Mouse (Mus musculus) spleen, postnatal 14 days (tissue): Measurements from ENCODE around the gene 1500011B03Rik.

ENCODE experiments used
- DNase-seq, 2 experiments: peaks; one replicate each; pipeline ENCODE4 v3.0.0; 2021 to 2022; ENCODE audit warnings: low spot score in 2 of 2

Gene 1500011B03Rik

DNA sequence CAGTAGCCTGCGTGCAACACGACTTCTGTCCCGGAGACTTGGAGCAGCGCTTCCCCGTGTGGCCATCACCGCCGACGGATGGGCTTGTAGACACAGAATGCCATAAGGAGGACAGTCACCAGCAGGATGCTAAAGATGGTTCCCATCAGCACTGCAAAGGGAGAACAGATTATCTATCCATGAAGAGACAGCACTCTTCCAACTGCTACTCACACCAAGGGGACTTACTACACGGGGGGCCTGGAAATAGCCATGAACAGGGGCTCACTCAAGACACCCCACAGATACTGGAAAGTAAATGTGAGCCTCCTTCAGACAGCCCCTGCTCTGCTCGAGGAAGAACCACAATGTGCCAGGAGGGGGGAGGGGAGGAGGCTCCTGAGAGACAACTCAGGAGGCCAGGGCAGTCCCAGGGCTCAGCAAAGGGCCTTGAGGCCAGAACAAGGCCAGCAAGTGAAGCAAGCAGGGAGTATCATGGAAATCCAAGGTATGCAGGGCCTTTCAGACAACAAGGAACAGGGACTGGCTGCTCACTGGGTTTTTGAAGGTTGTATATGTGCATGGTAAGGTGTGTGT, 14.0 kb downstream of the 1500011B03Rik start:
- DNase-seq: no peak

DNA sequence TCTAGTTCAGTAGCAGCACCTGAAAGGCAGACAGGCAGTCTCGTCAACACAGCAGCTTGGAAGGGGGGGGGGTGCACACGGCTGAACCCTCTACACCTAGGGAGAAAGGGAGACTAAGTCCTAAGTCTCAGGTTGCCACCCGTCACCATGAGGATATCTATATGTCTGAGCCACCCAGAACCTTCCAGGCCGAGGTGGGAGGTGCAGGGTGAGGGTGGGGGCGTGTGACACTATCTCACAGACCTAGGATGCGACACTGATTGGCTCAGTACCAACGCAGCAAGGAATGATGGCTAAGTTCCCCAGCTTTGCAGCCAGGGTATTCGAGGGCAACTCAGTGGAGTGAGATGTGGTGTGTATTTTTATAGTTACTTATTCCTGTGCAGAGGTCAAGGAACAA, 14.9 kb downstream of the 1500011B03Rik start:
- no peak for DNase-seq

DNA sequence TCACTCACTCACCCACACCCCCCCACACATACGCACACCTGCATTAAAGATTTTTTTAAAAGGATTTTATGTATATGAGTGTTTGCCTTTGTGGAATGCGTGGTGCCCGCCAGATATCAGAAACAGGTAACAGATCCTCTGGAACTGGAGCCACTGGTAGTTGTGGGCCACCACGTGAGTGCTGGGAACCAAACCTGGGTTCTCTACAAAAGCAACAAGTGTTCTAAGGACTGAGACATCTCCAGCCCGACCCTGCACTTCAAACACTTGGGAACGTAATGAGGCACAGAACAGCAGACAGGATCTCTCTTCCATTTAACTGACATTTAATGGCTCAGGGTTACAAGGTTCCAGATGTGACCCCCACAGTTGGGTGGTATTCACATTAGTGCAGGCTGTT, 15.4 kb downstream of the 1500011B03Rik start:
- no peak for DNase-seq

DNA sequence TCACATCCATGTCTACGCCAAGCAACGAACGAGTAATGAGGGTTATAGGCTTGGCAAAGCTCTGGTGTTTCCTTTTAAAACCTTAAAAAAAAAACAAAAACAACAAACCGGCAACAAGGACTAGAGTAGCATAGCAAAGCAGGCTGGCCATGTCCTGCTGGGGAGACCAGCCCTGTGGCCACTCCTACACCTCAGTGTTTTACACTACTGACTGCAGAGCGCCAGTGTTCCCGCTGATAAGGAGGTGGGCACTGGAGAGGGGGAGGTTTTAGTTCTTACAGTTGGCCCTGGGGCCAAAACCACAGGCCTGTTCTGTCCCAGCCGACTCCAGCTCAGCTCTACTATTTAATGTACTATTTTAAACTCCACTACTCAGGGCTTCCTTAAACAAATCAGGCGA, 15.8 kb downstream of the 1500011B03Rik start:
- DNase-seq: no peak

DNA sequence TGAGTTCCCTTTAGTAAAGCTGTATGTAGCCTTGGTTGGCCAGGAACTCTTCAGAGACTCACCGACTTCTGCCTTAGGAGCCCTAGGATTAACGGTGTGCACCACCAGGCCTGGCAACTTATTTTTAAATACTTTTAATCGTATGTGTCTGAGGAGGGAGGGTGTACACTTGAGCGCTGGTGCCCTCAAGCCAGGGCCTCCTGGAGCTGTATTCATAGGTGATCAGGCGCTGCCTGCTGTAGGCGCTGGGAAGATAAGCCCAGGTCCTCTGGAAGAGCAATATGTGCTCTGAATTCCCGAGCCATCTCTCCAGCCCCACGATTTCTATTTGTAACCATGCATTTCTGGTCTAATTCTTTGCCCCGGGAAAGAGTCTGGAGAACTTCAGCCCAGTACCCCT, 16.2 kb downstream of the 1500011B03Rik start:
- no peak for DNase-seq

DNA sequence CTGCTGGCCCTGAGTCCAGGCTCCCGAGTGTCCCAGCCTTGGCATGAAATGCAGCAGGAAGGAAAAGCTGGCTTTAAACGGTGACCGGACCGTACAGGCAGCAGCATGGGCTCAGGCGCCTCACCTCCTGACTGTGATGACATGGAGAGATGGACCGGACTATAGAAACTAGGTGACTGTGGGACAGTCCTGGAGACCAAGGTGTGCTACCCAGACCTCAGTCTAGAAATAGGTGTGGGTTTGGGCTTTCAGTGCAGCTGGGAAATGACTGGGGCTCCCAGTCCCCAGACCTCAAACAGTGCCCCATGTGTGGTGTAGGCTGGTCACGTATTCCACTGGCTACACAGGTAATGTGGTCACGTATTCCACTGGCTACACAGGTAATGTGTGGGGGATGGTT, 16.6 kb downstream of the 1500011B03Rik start:
- no peak for DNase-seq

DNA sequence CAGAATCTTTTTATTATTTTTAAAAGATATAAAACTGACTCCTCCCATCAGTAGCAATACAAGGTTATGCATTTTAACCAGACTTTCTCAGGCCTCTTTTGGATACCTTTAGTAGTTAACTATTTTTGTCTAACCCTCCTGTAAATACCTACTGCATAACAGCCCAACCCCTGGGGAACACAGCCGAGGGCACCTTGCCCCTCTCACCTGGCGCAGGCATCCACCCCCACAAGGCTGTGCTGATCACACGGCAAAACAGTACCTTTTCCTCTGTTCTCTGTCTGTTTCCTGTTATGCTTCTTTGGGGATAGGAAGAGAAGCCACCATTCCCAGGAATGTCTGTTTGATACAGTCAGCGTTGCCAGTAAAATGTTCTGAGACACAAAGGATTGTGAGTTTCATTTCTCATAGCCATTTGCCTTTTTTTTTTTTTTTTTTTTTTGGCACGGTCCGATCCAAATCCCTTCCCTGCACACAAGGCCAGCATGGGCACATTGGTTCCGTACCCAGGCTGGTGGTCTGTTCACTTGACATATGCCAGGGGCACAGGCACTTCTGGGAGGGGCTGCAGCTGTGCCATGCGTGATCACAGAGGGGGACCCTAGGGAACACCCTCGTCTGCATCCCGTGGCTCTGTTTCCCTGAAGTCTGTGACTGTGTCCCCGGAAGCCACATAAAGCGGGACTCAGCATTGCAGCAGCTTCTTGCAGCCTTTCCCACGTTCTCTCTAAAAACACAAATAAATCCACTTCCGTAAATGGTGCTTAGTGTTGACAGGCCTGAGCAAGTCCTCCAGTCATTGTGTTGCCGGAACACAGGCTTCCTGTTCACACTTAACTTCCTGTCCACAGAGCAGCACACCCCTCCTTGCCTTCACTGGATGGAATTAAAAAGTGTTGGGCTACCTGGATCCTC, 17.6 kb downstream of the 1500011B03Rik start:
- no peak for DNase-seq

DNA sequence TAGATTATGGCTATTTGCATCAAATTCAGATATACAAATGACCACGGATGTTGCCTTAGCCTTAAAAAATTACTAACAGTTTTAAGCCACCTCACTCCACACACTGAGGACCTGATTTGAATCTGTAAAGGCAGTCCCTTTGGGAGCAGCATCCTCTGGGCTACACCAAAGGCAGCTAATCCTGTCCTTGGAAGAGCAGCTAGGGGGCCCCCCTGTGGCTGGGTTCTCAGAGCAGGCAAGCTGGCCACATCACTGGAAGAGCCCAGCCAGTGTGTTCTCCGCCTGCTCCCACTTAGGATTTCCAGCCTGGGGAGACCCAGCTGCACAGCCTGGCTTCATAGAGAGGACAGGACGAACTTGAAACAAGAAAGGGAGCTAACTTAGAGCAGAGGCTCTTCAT, 18.3 kb downstream of the 1500011B03Rik start:
- DNase-seq: no peak

DNA sequence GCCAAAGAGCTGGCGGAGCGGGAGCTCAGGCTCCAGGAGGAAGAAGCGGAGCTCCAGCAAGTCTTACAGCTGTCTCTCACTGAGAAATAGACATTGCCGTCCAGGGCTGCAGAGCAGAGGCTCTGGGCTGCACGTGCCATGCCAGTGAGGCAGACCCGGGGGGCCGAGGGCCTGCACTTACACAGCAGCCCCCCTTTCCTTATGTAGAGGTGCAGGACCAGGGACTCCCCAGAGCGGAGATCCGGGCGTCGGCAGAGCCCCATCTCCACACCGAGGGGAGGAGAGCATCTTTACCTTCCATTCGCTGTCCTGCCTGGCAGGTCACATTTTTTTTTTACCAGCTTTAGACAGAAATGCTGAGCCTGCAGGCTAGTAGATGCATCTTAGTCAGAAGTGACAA, 18.9 kb downstream of the 1500011B03Rik start:
- no peak for DNase-seq

DNA sequence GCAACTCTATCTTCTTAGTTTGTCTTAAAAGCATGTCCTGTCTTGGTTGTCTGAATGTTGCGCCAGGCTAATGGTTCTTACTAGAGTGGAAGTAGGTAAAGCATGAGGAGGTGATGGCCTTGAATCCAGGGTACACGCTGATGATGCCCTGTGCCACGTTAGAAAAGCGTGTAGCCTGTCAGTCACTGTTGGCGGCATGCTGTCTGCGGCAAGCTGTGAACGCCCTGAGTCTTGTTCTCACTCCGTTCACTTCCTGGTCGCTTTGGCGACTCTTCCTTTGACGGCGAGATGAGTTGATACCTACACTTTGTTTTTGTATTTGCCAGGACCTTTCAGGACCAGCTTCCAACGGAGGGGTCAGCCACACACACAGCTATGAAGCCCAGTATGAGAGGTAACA, 20.0 kb downstream of the 1500011B03Rik start:
- DNase-seq: no peak

DNA sequence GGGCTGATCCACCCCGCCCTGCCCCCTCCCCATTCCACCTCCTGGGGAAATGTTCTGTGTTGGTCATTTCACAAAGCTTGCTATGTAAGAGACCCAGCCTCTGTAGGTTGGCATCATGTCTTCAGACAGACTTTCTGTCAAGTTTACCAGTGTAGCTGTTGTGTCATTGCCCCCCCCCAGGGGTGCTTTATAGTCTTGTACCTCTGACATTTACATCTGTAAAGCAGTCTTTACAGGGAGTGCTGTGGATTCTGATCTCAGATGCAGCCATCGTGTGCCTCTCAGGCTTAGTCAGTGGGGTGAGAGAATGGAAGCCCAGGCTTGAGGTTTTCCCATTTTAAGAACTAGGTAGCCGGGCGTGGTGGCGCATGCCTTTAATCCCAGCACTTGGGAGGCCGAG, 21.4 kb downstream of the 1500011B03Rik start:
- DNase-seq: no peak

DNA sequence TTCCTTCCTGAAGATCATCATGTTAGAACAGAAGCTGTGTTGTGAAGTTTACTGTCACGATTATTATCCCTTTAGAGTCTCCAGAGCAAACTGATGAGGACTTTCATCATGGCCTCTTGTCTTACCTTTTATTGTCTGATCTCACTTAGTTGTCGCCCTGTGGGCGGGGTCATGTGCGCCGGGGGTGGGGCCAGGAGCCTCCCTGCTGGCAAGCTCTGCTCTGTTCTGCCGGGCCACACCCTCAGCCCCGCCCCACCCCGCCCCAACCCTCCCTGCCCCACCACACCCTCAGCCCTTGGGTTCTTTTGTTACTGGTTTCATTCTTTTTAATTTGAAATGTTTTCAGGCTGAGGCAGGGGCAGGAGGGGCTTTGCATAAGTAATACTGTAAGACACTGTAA, 22.2 kb downstream of the 1500011B03Rik start:
- peak in 1 of 2 experiments; percentile 34 for DNase-seq

DNA sequence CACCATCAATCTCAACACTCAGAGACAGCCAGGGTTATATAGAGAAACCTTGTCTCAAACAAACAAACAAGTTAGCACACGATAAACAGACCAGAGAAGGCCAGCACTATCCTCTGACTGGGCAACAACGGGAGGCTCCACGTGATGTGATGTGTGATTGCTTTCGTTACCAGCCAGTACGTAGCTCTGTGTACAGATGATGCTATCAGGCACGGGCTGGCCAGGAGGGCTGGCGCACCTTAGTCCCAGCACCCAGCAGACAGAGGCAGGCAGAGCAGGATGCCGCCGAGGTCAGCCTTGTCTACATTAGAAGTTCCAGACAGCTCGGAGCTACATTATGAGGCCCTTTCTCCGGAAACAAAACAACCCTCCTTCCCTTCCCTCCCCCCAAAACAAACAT, 23.4 kb downstream of the 1500011B03Rik start:
- no peak for DNase-seq

DNA sequence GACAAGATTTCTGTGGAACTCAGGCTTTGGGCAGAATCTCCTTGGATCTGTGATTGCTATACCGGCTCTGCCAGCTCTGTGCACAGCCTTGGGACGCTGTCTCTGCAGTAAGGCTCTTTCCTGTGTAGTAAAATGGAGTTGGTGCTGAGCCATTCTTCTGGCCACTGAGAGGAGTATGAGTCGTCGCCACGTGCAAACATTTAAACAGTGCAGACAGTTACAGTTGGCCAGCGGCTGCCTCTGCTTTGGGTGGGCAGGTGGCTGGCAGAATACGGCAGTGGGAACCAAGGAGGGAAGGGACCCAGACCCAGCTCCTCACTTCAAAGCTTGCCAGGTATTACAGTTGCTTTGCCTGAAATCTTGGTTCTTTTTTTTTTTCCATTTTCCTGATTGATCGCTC, 26.0 kb downstream of the 1500011B03Rik start:
- no peak for DNase-seq

DNA sequence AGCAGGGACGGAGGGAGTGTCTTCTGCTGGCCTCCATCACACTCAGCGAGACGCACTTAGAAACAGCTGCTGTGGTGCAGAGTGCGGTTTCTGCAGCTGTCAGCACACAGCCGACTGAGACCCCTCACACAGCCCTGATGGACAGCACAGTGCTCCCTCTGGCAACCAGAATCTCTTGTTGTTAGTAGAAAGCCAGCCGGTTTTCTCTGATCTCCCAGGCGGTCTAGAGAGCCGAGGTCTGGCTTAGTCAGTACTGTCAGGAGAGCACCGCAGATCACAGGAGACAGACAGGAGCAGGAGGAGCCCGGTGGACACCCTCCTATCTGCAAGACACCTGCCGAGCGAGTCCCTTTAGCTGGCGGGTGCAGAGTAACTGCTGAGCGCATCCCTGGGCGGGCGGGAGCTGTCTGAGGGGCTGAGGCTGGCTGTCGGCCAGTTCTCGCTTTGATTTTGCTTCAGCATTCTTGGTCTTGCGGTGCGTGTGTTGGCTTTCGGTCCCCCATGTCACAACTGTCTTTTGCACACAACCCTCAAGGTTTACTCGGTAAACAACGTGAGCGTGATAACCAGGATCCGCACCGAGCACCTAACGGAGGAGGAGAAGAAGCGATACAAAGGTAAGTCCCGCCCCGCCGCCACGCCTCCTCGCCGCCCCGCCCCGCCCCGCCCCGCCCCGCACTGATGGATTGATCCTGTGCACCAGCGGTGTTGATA, 26.8 kb downstream of the 1500011B03Rik start:
- no peak for DNase-seq

DNA sequence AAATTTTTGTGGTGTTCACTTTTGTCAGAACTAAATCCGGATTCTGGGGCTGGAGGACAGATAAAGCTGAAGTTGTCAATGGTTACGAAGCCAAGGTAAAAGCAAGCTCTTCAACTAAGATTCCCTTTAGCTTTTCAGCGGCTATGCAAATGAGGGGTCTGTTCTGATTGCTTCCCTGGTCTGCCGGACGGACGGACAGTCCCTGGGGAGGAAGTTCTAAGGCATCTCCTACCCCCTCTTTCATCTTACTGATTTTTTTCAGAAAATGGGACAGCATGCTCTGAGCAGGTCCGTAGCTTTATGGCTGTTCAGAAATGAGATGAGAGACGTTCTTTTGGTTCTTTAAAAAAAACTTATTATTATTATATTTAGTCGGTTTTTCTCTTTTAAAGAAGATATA, 27.6 kb downstream of the 1500011B03Rik start:
- DNase-seq: no peak

DNA sequence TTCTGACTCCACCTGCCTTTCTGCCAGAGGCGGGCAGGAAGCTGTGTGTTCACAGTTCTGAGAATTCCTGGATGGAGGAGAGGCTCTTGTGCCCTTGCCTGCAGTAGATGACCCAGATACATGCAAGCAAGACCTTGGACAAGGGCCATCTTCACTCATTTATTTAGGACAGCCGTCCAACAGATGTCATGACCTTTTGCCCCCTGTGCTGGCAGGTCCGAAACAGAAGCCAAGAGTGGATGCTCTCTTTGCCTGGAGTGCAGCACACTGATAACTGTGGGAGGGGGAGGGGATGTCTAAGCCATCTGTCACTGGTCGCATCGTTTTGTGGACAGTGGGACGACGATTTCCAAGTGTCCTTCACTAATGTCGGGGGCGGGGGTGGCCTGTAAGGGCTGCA, 28.0 kb downstream of the 1500011B03Rik start:
- no peak for DNase-seq

DNA sequence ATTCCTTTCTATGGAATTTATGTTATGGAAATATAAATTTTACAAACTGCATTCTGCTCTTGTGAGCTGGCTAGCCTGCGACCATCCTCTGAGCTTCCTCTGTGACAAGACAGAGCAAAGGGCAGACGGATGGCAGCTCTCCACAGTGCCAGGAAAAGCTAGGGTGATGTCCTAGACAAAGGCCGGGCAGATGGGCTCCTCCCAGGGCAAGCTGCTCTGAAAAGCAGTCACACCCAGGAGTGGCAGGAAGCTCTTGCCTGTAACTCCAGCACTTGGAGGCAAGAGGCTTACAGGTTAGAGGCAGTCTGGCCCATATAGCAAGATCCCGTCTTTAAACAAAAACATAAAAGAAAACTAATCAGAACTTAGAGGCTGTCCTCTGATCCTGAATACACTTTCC, 28.7 kb downstream of the 1500011B03Rik start:
- DNase-seq: no peak

DNA sequence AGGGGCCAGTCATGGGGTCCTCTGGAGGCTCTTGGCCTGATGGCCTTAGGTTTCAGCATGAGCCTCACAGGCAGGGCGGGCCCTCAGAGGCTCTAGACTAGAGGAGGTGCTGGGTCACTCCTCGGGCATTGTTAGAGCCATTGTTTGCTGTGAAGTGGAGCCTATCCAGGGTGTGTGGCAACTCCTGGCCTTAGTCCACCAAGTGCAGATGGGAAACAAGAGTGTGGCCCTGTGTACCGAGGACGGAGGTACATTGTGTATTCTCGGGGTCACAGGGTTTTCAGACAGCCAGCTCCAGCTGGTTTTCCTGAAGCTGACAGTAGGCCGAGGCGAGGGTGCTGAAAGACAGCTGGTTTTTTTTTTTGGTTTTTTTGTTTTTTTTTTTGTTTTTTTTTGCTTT, 30.0 kb downstream of the 1500011B03Rik start:
- DNase-seq: no peak

DNA sequence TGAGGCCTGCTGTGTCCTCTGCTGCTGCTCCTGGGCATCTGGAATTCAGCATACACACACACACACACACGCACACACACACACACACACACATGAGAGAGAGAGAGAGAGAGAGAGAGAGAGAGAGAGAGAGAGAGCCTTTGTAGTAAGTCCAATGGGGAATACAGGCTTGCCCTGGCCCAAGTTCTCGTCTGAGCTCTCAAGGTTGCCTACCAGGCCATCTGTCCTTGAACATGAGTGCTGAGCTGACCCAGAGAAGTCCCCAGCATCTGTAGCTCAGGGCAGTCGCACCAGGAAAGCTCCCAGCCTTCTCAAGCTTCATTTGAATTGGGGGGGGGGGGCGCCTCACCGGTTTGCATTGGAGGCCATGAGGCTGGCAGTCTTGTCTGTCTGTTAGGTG, 38.1 kb downstream of the 1500011B03Rik start:
- DNase-seq: no peak

DNA sequence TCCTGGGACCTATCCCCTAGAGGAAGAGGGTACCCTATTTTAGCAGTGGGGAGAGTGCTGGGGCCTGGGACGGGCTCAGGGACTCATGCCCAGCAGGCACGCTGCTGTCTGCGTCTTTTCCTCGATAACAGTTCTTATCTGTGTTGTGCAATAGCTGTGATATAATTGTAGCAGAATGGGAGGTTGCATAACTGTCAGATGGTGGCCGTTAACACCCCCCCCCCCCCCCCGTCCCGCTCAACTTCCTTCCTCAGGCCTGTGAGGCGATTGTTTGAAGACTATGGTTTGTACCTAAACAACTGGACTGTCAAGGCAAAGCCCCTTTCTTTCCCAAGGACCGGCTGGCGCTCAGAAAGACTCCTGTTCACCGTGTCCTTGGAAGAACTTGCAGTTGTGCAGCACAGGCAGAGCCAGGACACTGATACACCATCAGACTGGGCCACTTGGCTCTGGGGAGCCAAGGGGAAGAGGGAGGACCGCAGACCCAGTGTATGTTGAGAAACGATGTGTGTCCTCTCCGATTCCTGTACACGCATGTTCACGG, 38.6 kb downstream of the 1500011B03Rik start:
- DNase-seq: no peak

DNA sequence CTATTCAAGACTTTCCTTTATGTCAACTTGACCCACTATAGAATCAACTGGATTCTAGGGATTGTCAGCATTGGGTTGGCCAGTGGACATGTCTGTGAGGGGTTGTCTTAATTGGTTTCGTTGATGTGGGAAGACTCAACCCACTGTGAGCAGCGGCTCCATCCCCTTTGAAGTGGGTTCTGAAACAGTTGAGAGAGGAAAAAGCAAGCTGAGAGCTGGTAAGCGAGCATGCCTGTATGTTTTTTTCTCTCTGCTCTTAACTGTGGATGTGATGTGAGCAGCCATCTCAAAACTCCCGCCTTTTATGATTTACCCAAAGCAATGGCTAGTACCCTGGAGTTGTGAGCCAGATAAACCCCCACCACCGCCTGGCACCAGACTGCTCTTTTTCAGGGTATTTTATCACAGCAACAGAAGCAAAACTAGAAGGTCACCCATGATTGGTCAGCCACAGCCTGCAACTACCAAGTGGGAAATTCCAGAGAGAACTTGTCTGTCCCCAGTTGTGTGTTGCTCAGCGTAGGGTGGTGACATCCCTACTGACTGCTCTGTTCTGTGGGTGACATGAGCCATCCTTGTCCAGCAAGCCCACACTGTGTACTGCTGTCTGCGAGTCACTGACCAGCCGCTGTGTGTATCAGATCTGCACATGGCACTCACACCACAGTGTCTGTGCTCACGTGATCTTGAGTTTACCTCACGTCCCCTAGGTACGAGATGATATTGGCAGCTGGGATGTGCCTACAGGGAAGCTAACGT, 39.7 kb downstream of the 1500011B03Rik start:
- DNase-seq: no peak
